Mouse (Mus musculus) E14TG2a.4 (cell line): ENCODE measurements around the gene Stk4.

Experiments used
- H3K27me3 ChIP-seq: 2 replicates; pipeline ENCODE4 v1.6.1; 2014; ENCODE audit warnings: low read length, control low read depth; ENCODE audit not compliant: insufficient read depth
- H3K36me3 ChIP-seq: 2 replicates; pipeline ENCODE4 v1.6.1; 2014; ENCODE audit warnings: low read length, control low read depth; ENCODE audit not compliant: insufficient read depth
- H3K4me1 ChIP-seq: replicated peaks from 2 replicates; pipeline ENCODE4 v1.6.1; 2014; ENCODE audit warnings: low read depth, low read length, control low read depth
- H3K4me3 ChIP-seq: replicated peaks from 2 replicates; pipeline ENCODE4 v1.5.1; 2014; ENCODE audit warnings: mild to moderate bottlenecking, low read length
- H3K9me3 ChIP-seq: 2 replicates; pipeline ENCODE4 v1.6.1; 2014; ENCODE audit warnings: low read length, control low read depth
- CTCF ChIP-seq: conservative IDR thresholded peaks from 2 replicates; pipeline ENCODE4 v1.5.1; 2014; ENCODE audit warnings: low read length
- NANOG ChIP-seq: IDR thresholded peaks from 2 replicates; pipeline ENCODE4 v1.6.1; 2014; ENCODE audit warnings: borderline replicate concordance, low read length, mixed read lengths
- POU5F1 ChIP-seq: IDR thresholded peaks from 2 replicates; pipeline ENCODE4 v1.6.1; 2014; ENCODE audit warnings: low read length, borderline replicate concordance

Gene Stk4

GRCm38 (mm10) chr2:164075088-164075487 lies 5.0 kb downstream of the Stk4 start:
- peaks cover 34% of the 10 kb centered on the region for H3K36me3 ChIP-seq
- H3K4me1 ChIP-seq = peaks cover 48% of the 10 kb centered on the region
- peak overlapping the region; percentile 99 for H3K4me3 ChIP-seq
- no peaks in the 10 kb centered on the region for H3K9me3 ChIP-seq
- no peak for TF ChIP-seq POU5F1
- no peaks in the 10 kb centered on the region for H3K27me3 ChIP-seq

DNA sequence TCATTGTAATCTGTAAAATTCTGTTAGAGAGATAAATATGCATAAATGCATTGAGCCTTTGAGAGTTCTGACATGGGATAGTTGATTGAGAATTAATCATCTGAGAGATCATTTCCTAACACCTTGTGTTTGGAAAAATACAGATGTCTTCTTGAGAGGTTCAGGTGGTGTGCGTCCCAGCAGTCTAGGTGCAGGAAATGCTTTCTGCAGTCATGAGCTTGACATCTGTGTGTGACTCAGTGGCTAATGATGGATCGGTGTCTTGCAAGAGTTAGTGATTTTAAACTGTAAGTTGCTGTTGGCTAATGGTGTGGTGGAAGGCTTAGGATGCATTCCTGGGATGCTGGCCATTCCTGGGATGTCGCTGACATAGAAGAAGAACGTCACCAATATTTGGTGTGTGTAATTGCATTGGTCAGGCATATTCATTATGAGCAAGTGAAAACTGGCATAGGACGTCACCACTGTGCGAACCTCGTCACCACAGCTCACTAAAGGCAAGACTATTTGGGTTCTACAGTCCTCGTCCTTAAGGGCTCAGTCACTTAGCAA lies 6.8 kb downstream of the Stk4 start:
- no peak for TF ChIP-seq CTCF
- TF ChIP-seq NANOG = no peak
- no peak for TF ChIP-seq POU5F1
- Histone ChIP-seq H3K9me3 (no peaks in the 10 kb centered on the region), H3K36me3 (peaks cover 53% of the 10 kb centered on the region), H3K4me1 (peaks cover 41% of the 10 kb centered on the region), H3K27me3 (no peaks in the 10 kb centered on the region), H3K4me3 (no peak overlapping the region)

GRCm38 (mm10) chr2:164077875-164078274 lies 7.8 kb downstream of the Stk4 start:
- no peaks in the 10 kb centered on the region for H3K9me3 ChIP-seq
- peaks cover 31% of the 10 kb centered on the region for H3K4me1 ChIP-seq
- peaks cover 60% of the 10 kb centered on the region for H3K36me3 ChIP-seq
- TF ChIP-seq CTCF (no peak), POU5F1 (no peak), NANOG (no peak)
- H3K4me3 ChIP-seq = no peak overlapping the region
- H3K27me3 ChIP-seq = no peaks in the 10 kb centered on the region

- Histone ChIP-seq H3K9me3 (no peaks in the 10 kb centered on the region), H3K27me3 (no peaks in the 10 kb centered on the region), H3K4me3 (no peak overlapping the region), H3K36me3 (peaks cover 76% of the 10 kb centered on the region), H3K4me1 (peaks cover 26% of the 10 kb centered on the region)
- TF ChIP-seq POU5F1 (no peak), CTCF (no peak), NANOG (no peak)
These were observed 9.4 kb downstream of the Stk4 start for GRCm38 (mm10) chr2:164079488-164079887.

DNA sequence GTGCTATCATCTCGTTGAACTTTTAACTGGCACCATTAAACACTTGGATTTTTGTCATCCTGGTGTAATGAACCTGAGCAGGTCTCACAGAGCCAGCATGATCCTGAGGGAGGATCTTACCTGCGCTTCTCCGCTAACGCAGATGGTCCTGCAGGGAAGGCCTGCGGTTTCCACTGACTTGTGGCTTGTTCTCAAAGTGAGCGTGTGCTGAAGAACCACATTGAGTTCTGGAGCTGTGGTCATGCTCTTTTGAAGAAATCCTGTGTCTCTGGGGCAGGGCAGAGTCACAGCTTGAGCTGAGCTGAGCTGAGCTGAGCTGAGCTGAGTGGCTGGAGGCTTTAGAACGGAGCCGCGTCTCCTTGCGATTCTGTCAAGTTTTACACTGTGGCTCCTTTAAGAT lies 11.5 kb downstream of the Stk4 start:
- Histone ChIP-seq H3K36me3 (peaks cover 85% of the 10 kb centered on the region), H3K4me3 (no peak overlapping the region), H3K27me3 (no peaks in the 10 kb centered on the region), H3K4me1 (peaks cover 8% of the 10 kb centered on the region; the same call in 1 of the 2 replicates), H3K9me3 (no peaks in the 10 kb centered on the region)
- TF ChIP-seq POU5F1 = no peak
- no peak for TF ChIP-seq NANOG
- no peak for TF ChIP-seq CTCF

- Histone ChIP-seq H3K36me3 (peaks cover 87% of the 10 kb centered on the region), H3K4me3 (no peak overlapping the region), H3K4me1 (peaks cover 4% of the 10 kb centered on the region; the same call in 1 of the 2 replicates), H3K27me3 (no peaks in the 10 kb centered on the region), H3K9me3 (no peaks in the 10 kb centered on the region)
- TF ChIP-seq CTCF (no peak), POU5F1 (no peak), NANOG (no peak)
These were observed 12.1 kb downstream of the Stk4 start for GRCm38 (mm10) chr2:164082175-164082574.

GRCm38 (mm10) chr2:164083609-164084341 lies 13.7 kb downstream of the Stk4 start:
- Histone ChIP-seq H3K9me3 (no peaks in the 10 kb centered on the region), H3K36me3 (peaks cover 94% of the 10 kb centered on the region), H3K4me1 (no peaks in the 10 kb centered on the region)

DNA sequence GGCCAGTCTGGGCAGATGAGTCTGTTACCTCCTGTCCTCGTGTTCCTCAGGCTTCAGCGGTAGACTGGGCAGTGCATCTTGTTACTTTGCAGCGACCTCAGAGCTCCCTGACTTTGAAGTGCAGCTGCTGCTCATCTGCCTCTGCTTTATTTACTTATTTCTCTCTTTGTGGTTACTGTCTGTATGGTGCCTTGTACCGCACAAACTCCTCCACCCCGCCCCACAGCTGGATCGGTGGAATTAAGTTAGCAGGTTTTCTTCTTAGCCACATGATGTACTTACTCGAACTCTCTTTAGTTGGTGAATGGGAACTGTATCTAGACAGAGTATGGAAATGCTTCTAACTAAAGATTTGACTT lies 14.2 kb downstream of the Stk4 start:
- Histone ChIP-seq H3K9me3 (no peaks in the 10 kb centered on the region), H3K4me1 (0 out of 2 replicates have a peak, but pooled peaks cover under 1% of the 10 kb centered on the region), H3K36me3 (peaks cover 94% of the 10 kb centered on the region), H3K27me3 (no peaks in the 10 kb centered on the region), H3K4me3 (no peak overlapping the region)
- TF ChIP-seq NANOG (no peak), POU5F1 (no peak)

More at GRCm38 (mm10) chr2:164083609-164084341, 13.7 kb downstream of the Stk4 start:
- H3K27me3 ChIP-seq = no peaks in the 10 kb centered on the region
- H3K4me3 ChIP-seq = no peak overlapping the region
- TF ChIP-seq POU5F1 = no peak
